Mouse (Mus musculus): ENCODE data around the gene Dao.

DNA sequence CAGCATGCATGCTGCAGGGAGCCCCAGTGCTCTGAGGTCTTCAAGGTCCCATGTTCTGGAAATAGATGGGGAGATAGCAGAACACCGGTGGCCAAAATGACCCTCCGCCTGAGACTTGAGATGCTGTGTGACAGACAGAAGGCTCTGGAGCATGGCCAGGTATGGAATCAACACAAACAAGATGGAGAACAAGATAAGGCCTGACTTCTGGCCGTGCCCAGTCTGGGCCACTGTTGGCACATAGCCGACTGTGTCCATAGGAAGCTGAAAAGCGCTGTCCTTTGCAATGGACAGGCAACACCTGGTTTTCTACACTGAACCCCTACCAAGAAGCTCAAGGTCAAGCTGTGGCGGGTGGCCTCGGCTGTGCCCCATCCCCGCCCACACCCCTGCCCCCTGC is 29.7 kb upstream of the Dao start:
- TF ChIP-seq CTCF (IDR thresholded peaks at IDR 0.05; ENCODE audit: low read depth, low read length) (no peak), POLR2A (IDR thresholded peaks at IDR 0.05; ENCODE audit: borderline replicate concordance, low read depth, low read length) (no peak)

Data from bone marrow macrophage, adult 2 months (primary cell).